Mouse (Mus musculus) CH12.LX (cell line): ENCODE measurements around the gene Dvl2. TPM values are rescaled to one million over a fixed set of nuclear protein-coding genes. Genes with fewer than 3 reads are reported as not detected.

Experiments used
- DNase-seq: peaks from one replicate; pipeline ENCODE4 v3.0.0-alpha.2; 2013; ENCODE audit errors: extremely low read depth
- H3K27ac ChIP-seq: 2 replicates; pipeline ENCODE4 v1.5.1; 2012; ENCODE audit warnings: low read depth, mild to moderate bottlenecking, control low read depth, moderate library complexity; ENCODE audit not compliant: insufficient read depth
- H3K27me3 ChIP-seq: replicated peaks from 2 replicates; pipeline ENCODE3; 2012; ENCODE audit warnings: inconsistent platforms
- H3K36me3 ChIP-seq, 2 experiments: replicated peaks in 1 of 2; 2 replicates each; pipeline versions ENCODE3 to v1.6.1; 2012; ENCODE audit warnings: inconsistent platforms in 1 of 2, low read length in 1 of 2, mild to moderate bottlenecking in 1 of 2, mixed read lengths in 1 of 2, moderate library complexity in 1 of 2; ENCODE audit not compliant: control insufficient read depth in 1 of 2, insufficient read depth in 1 of 2
- H3K4me1 ChIP-seq, 2 experiments: 2 replicates each; pipeline ENCODE4 v1.6.1; 2012; ENCODE audit warnings: inconsistent platforms in 1 of 2, moderate library complexity in 1 of 2; ENCODE audit not compliant: insufficient read depth in 2 of 2, control insufficient read depth in 1 of 2
- H3K4me2 ChIP-seq: 2 replicates; pipeline ENCODE4 v1.6.1; 2012; ENCODE audit warnings: low read depth, mild to moderate bottlenecking, control low read depth; ENCODE audit not compliant: poor library complexity, insufficient read depth, severe bottlenecking
- H3K4me3 ChIP-seq, 3 experiments: fragments of 150-350 bp in 1 of 3; sonication (generic) in 1 of 3; replicated peaks in 1 of 3; 2 replicates each; pipeline versions ENCODE3 to v1.5.1; 2011 to 2012; ENCODE audit warnings: low read depth in 2 of 3, low read length in 2 of 3, mild to moderate bottlenecking in 2 of 3, moderate library complexity in 2 of 3, control low read depth in 1 of 3, improper control_type of control experiment in 1 of 3, inconsistent platforms in 1 of 3, mixed read lengths in 1 of 3; ENCODE audit not compliant: poor library complexity in 1 of 3
- H3K79me2 ChIP-seq: replicated peaks from 2 replicates; pipeline ENCODE4 v1.6.1; 2012; ENCODE audit warnings: mild to moderate bottlenecking, moderate library complexity; ENCODE audit not compliant: control insufficient read depth, poor library complexity, insufficient read depth, severe bottlenecking; ENCODE audit errors: extremely low read depth
- H3K9ac ChIP-seq: 2 replicates; pipeline ENCODE4 v1.6.1; 2012; ENCODE audit warnings: low read depth, mild to moderate bottlenecking, control low read depth, moderate library complexity; ENCODE audit not compliant: insufficient read depth
- H3K9me3 ChIP-seq: replicated peaks from 2 replicates; pipeline ENCODE3; 2012; ENCODE audit warnings: low read length, inconsistent platforms, mixed read lengths
- BHLHE40 ChIP-seq: IDR thresholded peaks from 2 replicates; pipeline ENCODE4 v1.6.1; 2011; ENCODE audit warnings: mild to moderate bottlenecking, low read depth, low read length, improper control_type of control experiment
- CHD1 ChIP-seq: IDR thresholded peaks from 2 replicates; pipeline ENCODE4 v1.6.1; 2012; ENCODE audit warnings: low read depth, low read length, improper control_type of control experiment, inconsistent platforms
- CHD2 ChIP-seq: IDR thresholded peaks from 2 replicates; pipeline ENCODE4 v1.6.1; 2011; ENCODE audit warnings: low read length, improper control_type of control experiment
- CTCF ChIP-seq, 2 experiments: IDR thresholded peaks in 1 of 2; conservative IDR thresholded peaks in 1 of 2; 2 replicates each; pipeline ENCODE4 v1.5.1; 2011 to 2012; ENCODE audit warnings: low read depth in 2 of 2, low read length in 2 of 2, improper control_type of control experiment in 1 of 2, inconsistent platforms in 1 of 2, mild to moderate bottlenecking in 1 of 2, moderate library complexity in 1 of 2
- E2F4 ChIP-seq: IDR thresholded peaks from 2 replicates; pipeline ENCODE4 v1.6.1; 2011; ENCODE audit warnings: low read depth, low read length, improper control_type of control experiment; ENCODE audit not compliant: insufficient replicate concordance
- ELF1 ChIP-seq: IDR thresholded peaks from 2 replicates; pipeline ENCODE4 v1.6.1; 2014; ENCODE audit warnings: low read depth, mild to moderate bottlenecking, inconsistent platforms, low read length, improper control_type of control experiment
- EP300 ChIP-seq: IDR thresholded peaks from 2 replicates; pipeline ENCODE4 v1.6.1; 2011; ENCODE audit warnings: low read length, improper control_type of control experiment
- ETS1 ChIP-seq: conservative IDR thresholded peaks from 2 replicates; pipeline ENCODE4 v1.6.1; 2012; ENCODE audit warnings: low read depth, mild to moderate bottlenecking, inconsistent platforms, low read length, improper control_type of control experiment, moderate library complexity
- GABPA ChIP-seq: IDR thresholded peaks from 2 replicates; pipeline ENCODE4 v1.6.1; 2012; ENCODE audit warnings: low read depth, low read length, improper control_type of control experiment, inconsistent platforms; ENCODE audit not compliant: insufficient replicate concordance
- HCFC1 ChIP-seq: IDR thresholded peaks from 2 replicates; pipeline ENCODE4 v1.6.1; 2012; ENCODE audit warnings: low read depth, mild to moderate bottlenecking, inconsistent platforms, low read length, improper control_type of control experiment
- JUN ChIP-seq: IDR thresholded peaks from 2 replicates; pipeline ENCODE4 v1.6.1; 2011; ENCODE audit warnings: low read depth, mild to moderate bottlenecking, low read length, improper control_type of control experiment, moderate library complexity; ENCODE audit not compliant: insufficient read depth
- KAT2A ChIP-seq: IDR thresholded peaks from 2 replicates; pipeline ENCODE4 v1.6.1; 2012; ENCODE audit warnings: low read length, improper control_type of control experiment, inconsistent platforms; ENCODE audit not compliant: insufficient replicate concordance
- MAX ChIP-seq: IDR thresholded peaks from 2 replicates; pipeline ENCODE4 v1.6.1; 2011; ENCODE audit warnings: low read length, improper control_type of control experiment
- MAZ ChIP-seq: IDR thresholded peaks from 2 replicates; pipeline ENCODE4 v1.6.1; 2012; ENCODE audit warnings: low read depth, mild to moderate bottlenecking, inconsistent platforms, low read length, improper control_type of control experiment, moderate library complexity
- MEF2A ChIP-seq: IDR thresholded peaks from 2 replicates; pipeline ENCODE4 v1.6.1; 2014; ENCODE audit warnings: low read depth, mild to moderate bottlenecking, inconsistent platforms, low read length, improper control_type of control experiment, borderline replicate concordance
- MYC ChIP-seq: IDR thresholded peaks from 2 replicates; pipeline ENCODE4 v1.6.1; 2011; ENCODE audit warnings: low read depth, mild to moderate bottlenecking, improper control_type of control experiment, low read length
- NRF1 ChIP-seq: IDR thresholded peaks from 2 replicates; pipeline ENCODE4 v1.6.1; 2014; ENCODE audit warnings: low read depth, mild to moderate bottlenecking, inconsistent platforms, low read length, improper control_type of control experiment, moderate library complexity
- PAX5 ChIP-seq: IDR thresholded peaks from 2 replicates; pipeline ENCODE4 v1.6.1; 2012; ENCODE audit warnings: low read length, inconsistent platforms, mixed read lengths
- POLR2A ChIP-seq: IDR thresholded peaks from 2 replicates; pipeline ENCODE4 v1.6.1; 2011; ENCODE audit warnings: low read depth, mild to moderate bottlenecking, improper control_type of control experiment, low read length
- POLR2AphosphoS2 ChIP-seq: IDR thresholded peaks from 2 replicates; pipeline ENCODE4 v1.6.1; 2011; ENCODE audit warnings: low read depth, low read length, improper control_type of control experiment
- RCOR1 ChIP-seq: conservative IDR thresholded peaks from 2 replicates; pipeline ENCODE4 v1.6.1; 2012; ENCODE audit warnings: low read depth, mild to moderate bottlenecking, inconsistent platforms, low read length, improper control_type of control experiment
- SIN3A ChIP-seq: IDR thresholded peaks from 2 replicates; pipeline ENCODE4 v1.6.1; 2012; ENCODE audit warnings: low read length, improper control_type of control experiment, inconsistent platforms
- TCF12 ChIP-seq: IDR thresholded peaks from 2 replicates; pipeline ENCODE4 v1.6.1; 2014; ENCODE audit warnings: low read depth, mild to moderate bottlenecking, inconsistent platforms, low read length, improper control_type of control experiment
- UBTF ChIP-seq: IDR thresholded peaks from 2 replicates; pipeline ENCODE4 v1.6.1; 2012; ENCODE audit warnings: low read depth, mild to moderate bottlenecking, inconsistent platforms, low read length, improper control_type of control experiment, moderate library complexity
- USF1 ChIP-seq: IDR thresholded peaks from 2 replicates; pipeline ENCODE4 v1.6.1; 2014; ENCODE audit warnings: low read depth, mild to moderate bottlenecking, inconsistent platforms, low read length, improper control_type of control experiment
- USF2 ChIP-seq: conservative IDR thresholded peaks from 2 replicates; pipeline ENCODE4 v1.6.1; 2011; ENCODE audit warnings: low read depth, low read length, improper control_type of control experiment
- ZC3H11A ChIP-seq: IDR thresholded peaks from 2 replicates; pipeline ENCODE4 v1.6.1; 2012; ENCODE audit warnings: low read depth, mild to moderate bottlenecking, inconsistent platforms, low read length, improper control_type of control experiment
- ZKSCAN1 ChIP-seq: IDR thresholded peaks from 2 replicates; pipeline ENCODE4 v1.6.1; 2012; ENCODE audit warnings: low read depth, inconsistent platforms, low read length, improper control_type of control experiment, borderline replicate concordance
- ZMIZ1 ChIP-seq: IDR thresholded peaks from 2 replicates; pipeline ENCODE4 v1.6.1; 2012; ENCODE audit warnings: low read depth, mild to moderate bottlenecking, inconsistent platforms, low read length, improper control_type of control experiment
- ZNF384 ChIP-seq: IDR thresholded peaks from 2 replicates; pipeline ENCODE4 v1.6.1; 2012; ENCODE audit warnings: low read depth, low read length, improper control_type of control experiment, inconsistent platforms
- dilution Hi-C: fragments of 300-500 bp; cut with MboI; formaldehyde crosslinking; loops from 2 replicates; pipeline ENCODE4 v1.14.3; 2020; ENCODE audit warnings: low sequenced_read_pairs; ENCODE audit not compliant: extremely low pct_unique_long_range_greater_than_20kb, extremely low pct_ligation_motif_present
- in situ Hi-C: fragments of 300-500 bp; cut with MboI; formaldehyde crosslinking; loops from 3 replicates; pipeline ENCODE4 v1.14.3; 2019; ENCODE audit warnings: low sequenced_read_pairs, low pct_ligation_motif_present, low pct_unique_long_range_greater_than_20kb, mixed read lengths
- polyA plus RNA-seq: library from polyadenylated mRNA; unstranded; fragments of >175 nt; gene quantifications from 2 replicates; pipeline ENCODE4 v1.2.1, GENCODE M21; 2012; ENCODE audit warnings: low read depth; ENCODE audit not compliant: insufficient read length
- total RNA-seq, 2 experiments: library from RNA; depleted of rRNA; stranded (reverse); fragments of 300-350 nt in 1 of 2; fragments of >200 nt in 1 of 2; gene quantifications; 2 replicates each; pipeline ENCODE4 v1.2.3; 2012 to 2014

Gene Dvl2
- total and polyA plus RNA-seq, 3 experiments: 15.1 to 30.6 (median 27.1) TPM

- no peak for DNase-seq
- Histone ChIP-seq H3K27ac (peak overlapping the region; percentile 71; the same call in 1 of the 2 replicates), H3K79me2 (peaks cover 45% of the 10 kb centered on the region), H3K36me3 (peaks cover 29 to 59% of the 10 kb centered on the region in 2 experiments), H3K4me3 (peak overlapping the region; percentile 76 to 98 (median 82)), H3K4me2 (peak overlapping the region; percentile 88), H3K9me3 (peaks cover 2% of the 10 kb centered on the region), H3K27me3 (no peaks in the 10 kb centered on the region), H3K9ac (peak overlapping the region; percentile 89), H3K4me1 (peaks cover 5 to 33% of the 10 kb centered on the region in 2 experiments)
- in situ Hi-C loops: no loop called here
- dilution Hi-C loops: no loop called here
- TF ChIP-seq E2F4: no peak
Measured at GRCm38 (mm10) chr11:69979827-69980195, 20.6 kb upstream of the Dvl2 start.

GRCm38 (mm10) chr11:69980196-69981140, 19.9 kb upstream of the Dvl2 start:
- H3K79me2 ChIP-seq: peaks cover 45% of the 10 kb centered on the region
- H3K4me2 ChIP-seq: peak overlapping the region; percentile 91; the same call in 1 of the 2 replicates
- peaks cover 32 to 59% of the 10 kb centered on the region in 2 experiments for H3K36me3 ChIP-seq
- peak; percentile 99 for DNase-seq
- H3K4me3 ChIP-seq: peak overlapping the region; percentile 76 to 98 (median 82)
- H3K9me3 ChIP-seq: peaks cover 2% of the 10 kb centered on the region
- H3K9ac ChIP-seq: peak overlapping the region; percentile 89
- H3K27me3 ChIP-seq: no peaks in the 10 kb centered on the region
- dilution Hi-C loops (no loop called here), in situ Hi-C loops (no loop called here)
- peak overlapping the region; percentile 71 for H3K27ac ChIP-seq
- H3K4me1 ChIP-seq: peaks cover 5 to 33% of the 10 kb centered on the region in 2 experiments
- TF ChIP-seq ZC3H11A: no peak
- TF ChIP-seq PAX5: no peak
- 0 out of 2 replicates have a peak, but pooled peaks have one; percentile 55 for TF ChIP-seq KAT2A
- TF ChIP-seq CHD2: no peak
- TF ChIP-seq MAX: peak; percentile 11; the same call in 1 of the 2 replicates
- TF ChIP-seq MEF2A: no peak
- no peak for TF ChIP-seq MYC
- no peak for TF ChIP-seq UBTF
- TF ChIP-seq ZKSCAN1: no peak
- TF ChIP-seq E2F4: peak; percentile 68; the same call in 1 of the 2 replicates
- TF ChIP-seq EP300: no peak
- TF ChIP-seq MAZ: peak; percentile 71
- peak; percentile 34; the same call in 1 of the 2 replicates for TF ChIP-seq JUN
- no peak for TF ChIP-seq USF2
- TF ChIP-seq SIN3A: peak; percentile 89
- 0 out of 2 replicates have a peak, but pooled peaks have one; percentile 56 for TF ChIP-seq CHD1
- TF ChIP-seq USF1: no peak
- TF ChIP-seq ZMIZ1: peak; percentile 61
- TF ChIP-seq POLR2A: peak; percentile 90
- TF ChIP-seq CTCF (conservative IDR thresholded peaks at IDR 0.05 in 1 of 2, IDR thresholded peaks at IDR 0.05 in 1 of 2; ENCODE audit: low read depth in 2 of 2, low read length in 2 of 2): no peak
- TF ChIP-seq NRF1: peak; percentile 92
- TF ChIP-seq TCF12: peak; percentile 88
- TF ChIP-seq GABPA: peak; percentile 64; the same call in 1 of the 2 replicates
- TF ChIP-seq HCFC1: peak; percentile 82
- TF ChIP-seq ZNF384: peak; percentile 85
- peak; percentile 70 for TF ChIP-seq ETS1
- TF ChIP-seq RCOR1: no peak
- TF ChIP-seq ELF1: peak; percentile 85
- TF ChIP-seq POLR2AphosphoS2: peak; percentile 59; the same call in 1 of the 2 replicates
- TF ChIP-seq BHLHE40: peak; percentile 40
